Mouse (Mus musculus) lung, postnatal 0 days (tissue): ENCODE data around the gene Pex19.

ENCODE experiments used
- CTCF ChIP-seq: IDR thresholded peaks from 2 replicates; pipeline ENCODE4 v1.5.1; 2016; ENCODE audit warnings: antibody characterized with exemption, mild to moderate bottlenecking
- EP300 ChIP-seq: IDR thresholded peaks from 2 replicates; pipeline ENCODE4 v1.6.1; 2016; ENCODE audit warnings: antibody characterized with exemption, mild to moderate bottlenecking, control low read depth

DNA sequence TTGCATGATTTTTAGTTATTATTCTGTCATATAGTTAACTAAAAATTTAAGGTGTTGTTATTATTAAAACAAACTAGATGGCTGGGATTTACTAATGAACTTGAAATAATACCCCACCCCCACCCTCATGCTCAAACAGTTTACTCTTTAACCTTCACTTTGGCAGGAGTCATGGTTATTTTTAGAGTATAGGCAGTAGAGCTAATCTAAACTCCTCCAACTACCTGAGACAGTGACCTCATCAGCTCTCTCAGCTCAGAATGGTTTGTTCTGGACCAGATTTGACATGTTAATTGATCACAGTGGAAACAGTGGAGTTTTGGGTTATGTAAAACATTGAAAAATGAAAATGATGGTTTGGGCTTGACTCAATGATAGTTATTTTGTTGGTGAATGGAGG lies 34.0 kb downstream of the Pex19 start:
- no peak for TF ChIP-seq EP300
- TF ChIP-seq CTCF, result no peak
